Mouse (Mus musculus) midbrain, embryonic 15.5 days (tissue): ENCODE measurements at regions not wholly inside any gene's neighbourhood (a gene's known extent, or its start where the extent isn't known, plus 50 kb on each side); places are given as distances from the start of the nearest gene placed in this dataset.

Experiments
- ATAC-seq: fragments of 200-750 bp; cut with Nextera tagmentation; replicated peaks from 2 replicates; pipeline ENCODE4 v1.8.0; 2017; ENCODE audit warnings: moderate TSS enrichment
- H3K27ac ChIP-seq: fragments of 300-500 bp; sonication (generic); 2 replicates; pipeline ENCODE4 v1.5.1; 2015; ENCODE audit warnings: mild to moderate bottlenecking, inconsistent platforms
- H3K27me3 ChIP-seq: fragments of 300-500 bp; sonication (generic); replicated peaks from 2 replicates; pipeline ENCODE4 v1.6.1; 2015; ENCODE audit warnings: inconsistent platforms
- H3K36me3 ChIP-seq: fragments of 300-500 bp; sonication (generic); replicated peaks from 2 replicates; pipeline ENCODE4 v1.6.1; 2015; ENCODE audit warnings: inconsistent platforms
- H3K4me1 ChIP-seq: fragments of 300-500 bp; sonication (generic); 2 replicates; pipeline ENCODE4 v1.6.1; 2015; ENCODE audit warnings: inconsistent platforms
- H3K4me2 ChIP-seq: fragments of 300-500 bp; sonication (generic); 2 replicates; pipeline ENCODE4 v1.6.1; 2015; ENCODE audit warnings: inconsistent platforms, mild to moderate bottlenecking, moderate library complexity
- H3K4me3 ChIP-seq: fragments of 300-500 bp; sonication (generic); 2 replicates; pipeline ENCODE4 v1.5.1; 2015; ENCODE audit warnings: mild to moderate bottlenecking, inconsistent platforms
- H3K9ac ChIP-seq: fragments of 300-500 bp; sonication (generic); 2 replicates; pipeline ENCODE4 v1.6.1; 2015; ENCODE audit warnings: mild to moderate bottlenecking, inconsistent platforms
- H3K9me3 ChIP-seq: fragments of 300-500 bp; sonication (generic); 2 replicates; pipeline ENCODE4 v1.6.1; 2016; ENCODE audit warnings: inconsistent platforms
- WGBS: fragments of 180-500 bp; shearing (Covaris S2); methylation state at CpG from one replicate; pipeline ENCODE4 v1.1.7; 2015; ENCODE audit warnings: mixed read lengths; 5-methylcytosine and 5-hydroxymethylcytosine counted together

GRCm38 (mm10) chr11:71881841-71882240, 132.1 kb downstream of the Wscd1 start:
- H3K9me3 ChIP-seq, result no peaks in the 10 kb centered on the region
- H3K4me3 ChIP-seq, result no peak overlapping the region
- H3K9ac ChIP-seq, result no peak overlapping the region
- no peak overlapping the region for H3K4me2 ChIP-seq
- no peaks in the 10 kb centered on the region for H3K27me3 ChIP-seq
- no peaks in the 10 kb centered on the region for H3K4me1 ChIP-seq
- H3K27ac ChIP-seq, result no peak overlapping the region
- no peaks in the 10 kb centered on the region for H3K36me3 ChIP-seq
- 64% methylated on average over 1 of the region's 1 CpGs for WGBS
- ATAC-seq, result no peak

- H3K9me3 ChIP-seq, result no peaks in the 10 kb centered on the region
- WGBS, result 80% methylated on average over 7 of the region's 7 CpGs
- H3K36me3 ChIP-seq, result no peaks in the 10 kb centered on the region
- no peak for ATAC-seq
- no peak overlapping the region for H3K4me3 ChIP-seq
- no peak overlapping the region for H3K4me2 ChIP-seq
- no peaks in the 10 kb centered on the region for H3K27me3 ChIP-seq
- H3K9ac ChIP-seq, result no peak overlapping the region
- H3K4me1 ChIP-seq, result no peaks in the 10 kb centered on the region
- H3K27ac ChIP-seq, result no peak overlapping the region
Observed at GRCm38 (mm10) chr11:71871297-71871696, 121.6 kb downstream of the Wscd1 start.

- no peaks in the 10 kb centered on the region for H3K4me1 ChIP-seq
- H3K36me3 ChIP-seq, result no peaks in the 10 kb centered on the region
- WGBS, result 77% methylated on average over 12 of the region's 12 CpGs
- H3K27me3 ChIP-seq, result no peaks in the 10 kb centered on the region
- ATAC-seq, result no peak
- H3K9ac ChIP-seq, result no peak overlapping the region
- H3K9me3 ChIP-seq, result no peaks in the 10 kb centered on the region
- H3K27ac ChIP-seq, result no peak overlapping the region
- no peak overlapping the region for H3K4me3 ChIP-seq
- H3K4me2 ChIP-seq, result no peak overlapping the region
Observed at GRCm38 (mm10) chr11:71866690-71867089, 117.0 kb downstream of the Wscd1 start.

- H3K9ac ChIP-seq, result no peak overlapping the region
- no peaks in the 10 kb centered on the region for H3K36me3 ChIP-seq
- H3K4me2 ChIP-seq, result no peak overlapping the region
- H3K4me1 ChIP-seq, result no peaks in the 10 kb centered on the region
- 89% methylated on average over 8 of the region's 8 CpGs for WGBS
- no peak for ATAC-seq
- H3K4me3 ChIP-seq, result no peak overlapping the region
- no peaks in the 10 kb centered on the region for H3K9me3 ChIP-seq
- H3K27me3 ChIP-seq, result no peaks in the 10 kb centered on the region
- H3K27ac ChIP-seq, result no peak overlapping the region
Observed at GRCm38 (mm10) chr11:71857926-71858325, 108.2 kb downstream of the Wscd1 start.

GRCm38 (mm10) chr11:71855557-71855956, 105.8 kb downstream of the Wscd1 start:
- Histone ChIP-seq H3K27ac (no peak overlapping the region), H3K27me3 (no peaks in the 10 kb centered on the region), H3K4me2 (no peak overlapping the region), H3K9ac (no peak overlapping the region), H3K36me3 (no peaks in the 10 kb centered on the region), H3K4me3 (no peak overlapping the region), H3K9me3 (no peaks in the 10 kb centered on the region), H3K4me1 (no peaks in the 10 kb centered on the region)
- no peak for ATAC-seq
- WGBS, result 92% methylated on average over 1 of the region's 1 CpGs

- Histone ChIP-seq H3K4me3 (no peak overlapping the region), H3K36me3 (no peaks in the 10 kb centered on the region), H3K4me2 (no peak overlapping the region), H3K27ac (no peak overlapping the region), H3K9me3 (no peaks in the 10 kb centered on the region), H3K4me1 (no peaks in the 10 kb centered on the region), H3K9ac (no peak overlapping the region), H3K27me3 (no peaks in the 10 kb centered on the region)
- no peak for ATAC-seq
- WGBS, result 92% methylated on average over 3 of the region's 3 CpGs
Observed at GRCm38 (mm10) chr11:71855058-71855457, 105.3 kb downstream of the Wscd1 start.

- H3K4me2 ChIP-seq, result no peak overlapping the region
- H3K9me3 ChIP-seq, result no peaks in the 10 kb centered on the region
- H3K9ac ChIP-seq, result no peak overlapping the region
- peaks cover 9% of the 10 kb centered on the region; the same call in 1 of the 2 replicates for H3K4me1 ChIP-seq
- no peak overlapping the region for H3K27ac ChIP-seq
- no peak overlapping the region for H3K4me3 ChIP-seq
- H3K36me3 ChIP-seq, result no peaks in the 10 kb centered on the region
- WGBS, result 66% methylated on average over 9 of the region's 9 CpGs
- no peak; the same call in 1 of the 2 replicates for ATAC-seq
- H3K27me3 ChIP-seq, result no peaks in the 10 kb centered on the region
Observed at GRCm38 (mm10) chr11:71847684-71848367, 98.1 kb downstream of the Wscd1 start.

- 44% methylated on average over 3 of the region's 3 CpGs for WGBS
- H3K27me3 ChIP-seq, result no peaks in the 10 kb centered on the region
- H3K4me1 ChIP-seq, result peaks cover 9% of the 10 kb centered on the region; the same call in 1 of the 2 replicates
- H3K9ac ChIP-seq, result no peak overlapping the region
- H3K4me2 ChIP-seq, result no peak overlapping the region
- H3K36me3 ChIP-seq, result no peaks in the 10 kb centered on the region
- H3K9me3 ChIP-seq, result no peaks in the 10 kb centered on the region
- H3K4me3 ChIP-seq, result no peak overlapping the region
- no peak for ATAC-seq
- no peak overlapping the region for H3K27ac ChIP-seq
Observed at GRCm38 (mm10) chr11:71846496-71846895, 96.8 kb downstream of the Wscd1 start.

- H3K9me3 ChIP-seq, result no peaks in the 10 kb centered on the region
- H3K4me2 ChIP-seq, result no peak overlapping the region
- no peaks in the 10 kb centered on the region for H3K27me3 ChIP-seq
- no peak overlapping the region for H3K9ac ChIP-seq
- WGBS, result 41% methylated on average over 8 of the region's 8 CpGs
- no peak overlapping the region for H3K27ac ChIP-seq
- no peak overlapping the region for H3K4me3 ChIP-seq
- no peaks in the 10 kb centered on the region for H3K36me3 ChIP-seq
- H3K4me1 ChIP-seq, result no peaks in the 10 kb centered on the region
- 0 out of 2 replicates have a peak, but pooled peaks have one; percentile 33 for ATAC-seq
Observed at GRCm38 (mm10) chr11:71840635-71841443, 91.1 kb downstream of the Wscd1 start.
